Mouse (Mus musculus) urinary bladder, postnatal 4 days (tissue): ENCODE results near the gene Cfi.

Experiments used
- DNase-seq, 2 experiments: peaks; one replicate each; pipeline ENCODE4 v3.0.0; 2021 to 2022; ENCODE audit warnings: low spot score in 2 of 2

Cfi gene

GRCm38 (mm10) chr3:129835388-129835934 is at the start of gene Cfi:
Gene Cfi (plus strand): TSS chr3:129835884.
- DNase-seq = no peak

GRCm38 (mm10) chr3:129793801-129794200 is 41.9 kb upstream of the Cfi start:
- no peak for DNase-seq

GRCm38 (mm10) chr3:129797341-129797740 is 38.3 kb upstream of the Cfi start:
- no peak for DNase-seq

GRCm38 (mm10) chr3:129798551-129798950 is 37.1 kb upstream of the Cfi start:
- DNase-seq = no peak

GRCm38 (mm10) chr3:129799011-129799410 is 36.7 kb upstream of the Cfi start:
- DNase-seq = no peak

GRCm38 (mm10) chr3:129803765-129804164 is 31.9 kb upstream of the Cfi start, which contains the start of gene Lrit3:
Gene Lrit3 (minus strand): TSS chr3:129804030.
- DNase-seq = no peak

- DNase-seq = peak in 1 of 2 experiments; percentile 38
Measured at GRCm38 (mm10) chr3:129820847-129821246, 14.8 kb upstream of the Cfi start.

GRCm38 (mm10) chr3:129821736-129822135 is 13.9 kb upstream of the Cfi start:
- DNase-seq = peak in 1 of 2 experiments; percentile 49

- peak in 1 of 2 experiments; percentile 53 for DNase-seq
Measured at GRCm38 (mm10) chr3:129822206-129822775, 13.4 kb upstream of the Cfi start, which contains the start of gene Rrh. Gene Rrh (minus strand): TSS chr3:129822587.

- DNase-seq = peak in 1 of 2 experiments; percentile 36
Measured at GRCm38 (mm10) chr3:129823293-129823692, 12.4 kb upstream of the Cfi start.

- peak in 1 of 2 experiments; percentile 52 for DNase-seq
Measured at GRCm38 (mm10) chr3:129824146-129824545, 11.5 kb upstream of the Cfi start.

GRCm38 (mm10) chr3:129824891-129825290 is 10.8 kb upstream of the Cfi start:
- peak in 1 of 2 experiments; percentile 57 for DNase-seq

- peak in 1 of 2 experiments; percentile 53 for DNase-seq
Measured at GRCm38 (mm10) chr3:129826691-129827090, 9.0 kb upstream of the Cfi start.

- DNase-seq = peak in 1 of 2 experiments; percentile 10
Measured at GRCm38 (mm10) chr3:129827691-129828090, 8.0 kb upstream of the Cfi start.

GRCm38 (mm10) chr3:129830626-129831025 is 5.1 kb upstream of the Cfi start:
- peak in 1 of 2 experiments; percentile 68 for DNase-seq

GRCm38 (mm10) chr3:129831035-129831568 is 4.6 kb upstream of the Cfi start, which contains the start of gene Gar1:
Gene Gar1 (minus strand): TSS chr3:129831396.
- DNase-seq = peak; percentile 92 to 95

- no peak for DNase-seq
Measured at GRCm38 (mm10) chr3:129836051-129836697, 490 bp downstream of the Cfi start.

GRCm38 (mm10) chr3:129836965-129837364 is 1.3 kb downstream of the Cfi start:
- no peak for DNase-seq

GRCm38 (mm10) chr3:129838017-129838416 is 2.3 kb downstream of the Cfi start:
- DNase-seq = no peak

GRCm38 (mm10) chr3:129845868-129846267 is 10.2 kb downstream of the Cfi start:
- DNase-seq = no peak

- no peak for DNase-seq
Measured at GRCm38 (mm10) chr3:129846846-129847245, 11.2 kb downstream of the Cfi start.

GRCm38 (mm10) chr3:129862592-129862991 is 26.9 kb downstream of the Cfi start:
- no peak for DNase-seq

- DNase-seq = peak in 1 of 2 experiments; percentile 66
Measured at GRCm38 (mm10) chr3:129863698-129864097, 28.0 kb downstream of the Cfi start.
